Mouse (Mus musculus): ENCODE measurements around the gene Mrpl58. TPM values are rescaled to one million over a fixed set of nuclear protein-coding genes. Genes with fewer than 3 reads are reported as not detected.

Mrpl58 gene
- polyA plus RNA-seq, 1 experiment from 2014 or later, result 173 TPM

DNA sequence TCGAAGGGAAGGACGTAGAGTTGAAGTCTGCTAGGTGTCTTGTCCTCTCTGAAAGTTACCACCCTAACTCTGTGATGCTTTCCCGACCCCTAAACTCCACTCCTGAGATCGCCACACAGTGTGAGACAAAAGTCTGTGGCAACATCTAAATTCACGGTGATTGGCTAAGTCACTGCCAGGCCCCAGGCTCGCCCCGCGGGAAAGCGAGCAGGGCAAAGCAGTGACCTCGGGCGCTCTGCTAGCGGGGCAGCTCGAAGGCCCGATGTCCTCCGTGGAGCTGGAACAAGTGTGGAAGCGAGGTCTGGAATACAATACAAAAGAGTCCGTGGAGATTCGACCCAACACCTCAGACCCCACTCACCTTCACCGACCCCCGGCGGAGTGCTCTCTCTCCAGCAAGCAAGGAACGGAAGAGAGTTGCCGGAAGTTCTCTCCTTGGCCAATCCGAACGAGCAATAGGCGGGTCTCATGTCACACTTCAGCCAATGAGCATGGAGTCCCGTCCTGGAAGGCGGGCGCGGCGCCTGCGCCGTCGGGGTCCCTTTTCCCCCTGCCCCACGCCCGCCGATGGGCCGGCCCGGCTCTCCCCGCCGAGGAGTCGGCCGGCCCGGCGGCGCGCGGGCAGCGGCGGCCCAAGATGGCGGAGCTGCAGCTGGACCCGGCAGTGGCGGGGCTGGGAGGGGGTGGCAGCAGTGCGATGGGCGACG, 16.1 kb downstream of the Mrpl58 start, which contains the start of the genes Atp5h and Kctd2:
Gene Atp5h (minus strand): TSS at position 432 of the 707 bp plus-strand sequence.
Gene Kctd2 (plus strand): TSS at position 598 of the 707 bp plus-strand sequence.
- peak; percentile 96 for ATAC-seq
- H3K4me3 ChIP-seq (ENCODE audit: low read depth, low read length), result peak within 1 kb of the TSS; percentile 94
- H3K4me1 ChIP-seq (ENCODE audit: control insufficient read depth, insufficient read depth, low read length), result peaks cover 24% of the 10 kb centered on the region
- no peaks in the 10 kb centered on the region for H3K27me3 ChIP-seq (ENCODE audit: control insufficient read depth, insufficient read depth, low read depth, low read length)
- H3K9ac ChIP-seq (ENCODE audit: low read depth, low read length), result peak within 1 kb of the TSS; percentile 97
- WGBS, result under 1% methylated on average over 56 of the region's 56 CpGs
- peak within 1 kb of the TSS; percentile 91 for H3K27ac ChIP-seq (ENCODE audit: low read length)
- H3K9me3 ChIP-seq (replicated peaks; ENCODE audit: control insufficient read depth, low read length, poor library complexity, severe bottlenecking), result no peaks in the 10 kb centered on the region
- peak within 1 kb of the TSS; percentile 96 for H3K4me2 ChIP-seq (ENCODE audit: low read length)
- H3K36me3 ChIP-seq (ENCODE audit: control insufficient read depth, insufficient read depth, low read length), result peaks cover 20% of the 10 kb centered on the region

DNA sequence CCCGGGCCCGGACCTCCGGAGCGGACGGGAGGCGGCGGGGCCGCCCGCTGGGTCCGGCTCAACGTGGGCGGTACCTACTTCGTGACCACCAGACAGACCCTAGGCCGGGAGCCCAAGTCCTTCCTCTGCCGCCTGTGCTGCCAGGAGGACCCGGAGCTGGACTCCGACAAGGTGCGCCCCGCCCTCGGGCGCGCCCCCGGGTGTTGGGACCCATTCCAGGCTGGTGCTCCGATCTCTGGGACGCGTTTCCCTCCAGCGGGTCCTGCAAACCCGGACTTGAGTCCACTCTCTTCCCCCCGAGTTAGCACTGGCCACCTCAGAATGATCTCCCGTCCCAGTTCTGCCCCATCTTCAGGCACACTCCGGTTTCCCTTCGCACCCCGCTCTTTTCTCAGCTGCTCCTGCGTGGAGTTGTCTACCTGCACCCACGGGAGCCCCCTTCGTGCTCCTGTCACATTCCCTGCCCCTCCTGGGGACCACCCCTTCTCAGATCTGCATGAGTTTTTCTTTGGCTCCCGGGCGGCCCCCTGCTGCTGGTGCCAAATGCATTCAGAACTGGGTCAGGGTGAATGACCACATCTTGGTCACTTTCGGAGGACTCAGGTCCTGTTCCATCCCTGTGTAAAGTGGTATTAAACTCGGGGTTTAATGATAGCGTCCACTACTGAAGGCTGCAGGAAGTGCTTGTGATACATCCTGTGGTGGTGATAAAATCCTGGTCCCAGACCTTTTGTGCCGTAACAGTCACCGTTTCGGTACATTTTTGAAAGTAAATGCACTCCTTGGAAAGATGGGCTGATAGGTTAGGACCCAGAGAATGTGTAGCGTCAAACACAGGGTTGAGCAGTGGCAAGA, 17.0 kb downstream of the Mrpl58 start:
- H3K4me1 ChIP-seq (ENCODE audit: control insufficient read depth, insufficient read depth, low read length), result peaks cover 24% of the 10 kb centered on the region
- WGBS, result 2% methylated on average over 33 of the region's 45 CpGs
- H3K36me3 ChIP-seq (ENCODE audit: control insufficient read depth, insufficient read depth, low read length), result peaks cover 17% of the 10 kb centered on the region; the same call in 1 of the 2 replicates
- H3K4me3 ChIP-seq (ENCODE audit: low read depth, low read length), result peak overlapping the region; percentile 94
- peak; percentile 69 for ATAC-seq
- H3K27me3 ChIP-seq (ENCODE audit: control insufficient read depth, insufficient read depth, low read depth, low read length), result no peaks in the 10 kb centered on the region
- H3K27ac ChIP-seq (ENCODE audit: low read length), result peak overlapping the region; percentile 91
- H3K9ac ChIP-seq (ENCODE audit: low read depth, low read length), result peak overlapping the region; percentile 97
- H3K4me2 ChIP-seq (ENCODE audit: low read length), result peak overlapping the region; percentile 96
- H3K9me3 ChIP-seq (replicated peaks; ENCODE audit: control insufficient read depth, low read length, poor library complexity, severe bottlenecking), result no peaks in the 10 kb centered on the region

DNA sequence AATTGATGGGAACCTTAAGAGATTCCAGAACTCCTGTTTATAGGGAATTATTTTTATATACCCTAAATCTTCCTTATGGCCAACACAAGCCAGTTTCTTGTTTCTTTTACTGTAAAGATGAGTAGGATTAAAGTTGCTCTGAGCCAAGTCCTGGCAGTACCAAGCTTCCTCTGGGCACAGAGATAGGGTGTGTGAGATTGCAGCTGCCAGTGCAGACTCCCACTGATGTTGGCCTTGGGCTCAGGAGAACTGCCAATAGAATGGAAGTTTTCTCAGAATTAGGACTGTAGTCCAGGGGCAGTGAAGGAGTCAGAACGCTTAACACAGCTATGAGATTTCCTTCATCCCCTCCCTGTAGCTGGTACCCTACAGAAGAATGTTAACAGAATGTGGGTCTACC, 17.8 kb downstream of the Mrpl58 start:
- 58% methylated on average over 1 of the region's 1 CpGs for WGBS
- no peak for ATAC-seq
- H3K36me3 ChIP-seq (ENCODE audit: control insufficient read depth, insufficient read depth, low read length), result peaks cover 16% of the 10 kb centered on the region; the same call in 1 of the 2 replicates
- H3K4me3 ChIP-seq (ENCODE audit: low read depth, low read length), result peak overlapping the region; percentile 94
- no peaks in the 10 kb centered on the region for H3K9me3 ChIP-seq (replicated peaks; ENCODE audit: control insufficient read depth, low read length, poor library complexity, severe bottlenecking)
- H3K4me2 ChIP-seq (ENCODE audit: low read length), result peak overlapping the region; percentile 96
- no peaks in the 10 kb centered on the region for H3K27me3 ChIP-seq (ENCODE audit: control insufficient read depth, insufficient read depth, low read depth, low read length)
- H3K4me1 ChIP-seq (ENCODE audit: control insufficient read depth, insufficient read depth, low read length), result peaks cover 24% of the 10 kb centered on the region
- H3K27ac ChIP-seq (ENCODE audit: low read length), result no peak overlapping the region
- peak overlapping the region; percentile 97; the same call in 1 of the 2 replicates for H3K9ac ChIP-seq (ENCODE audit: low read depth, low read length)

DNA sequence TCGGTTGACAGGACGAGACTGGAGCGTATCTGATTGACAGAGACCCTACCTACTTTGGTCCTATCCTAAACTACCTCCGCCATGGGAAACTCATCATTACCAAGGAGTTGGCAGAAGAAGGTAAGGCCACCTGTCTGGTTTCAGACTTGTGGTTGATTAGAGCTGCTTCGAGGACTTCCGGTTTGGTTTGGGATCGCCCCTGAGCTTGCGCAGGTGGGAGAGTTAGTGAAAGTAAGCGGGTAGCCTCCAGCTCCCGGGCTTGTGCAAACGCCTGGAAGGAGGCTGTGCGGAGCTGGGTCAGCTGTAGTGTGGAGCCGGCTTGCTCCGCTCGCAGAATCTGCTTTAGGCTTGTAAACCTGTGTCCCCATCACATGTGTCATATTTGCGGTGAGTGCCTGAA, 18.4 kb downstream of the Mrpl58 start:
- peaks cover 17% of the 10 kb centered on the region; the same call in 1 of the 2 replicates for H3K36me3 ChIP-seq (ENCODE audit: control insufficient read depth, insufficient read depth, low read length)
- no peak overlapping the region for H3K27ac ChIP-seq (ENCODE audit: low read length)
- H3K4me1 ChIP-seq (ENCODE audit: control insufficient read depth, insufficient read depth, low read length), result peaks cover 24% of the 10 kb centered on the region
- no peak overlapping the region for H3K4me3 ChIP-seq (ENCODE audit: low read depth, low read length)
- H3K4me2 ChIP-seq (ENCODE audit: low read length), result no peak overlapping the region
- H3K9ac ChIP-seq (ENCODE audit: low read depth, low read length), result no peak overlapping the region
- H3K9me3 ChIP-seq (replicated peaks; ENCODE audit: control insufficient read depth, low read length, poor library complexity, severe bottlenecking), result no peaks in the 10 kb centered on the region
- ATAC-seq, result no peak
- 90% methylated on average over 16 of the region's 16 CpGs for WGBS
- H3K27me3 ChIP-seq (ENCODE audit: control insufficient read depth, insufficient read depth, low read depth, low read length), result no peaks in the 10 kb centered on the region

DNA sequence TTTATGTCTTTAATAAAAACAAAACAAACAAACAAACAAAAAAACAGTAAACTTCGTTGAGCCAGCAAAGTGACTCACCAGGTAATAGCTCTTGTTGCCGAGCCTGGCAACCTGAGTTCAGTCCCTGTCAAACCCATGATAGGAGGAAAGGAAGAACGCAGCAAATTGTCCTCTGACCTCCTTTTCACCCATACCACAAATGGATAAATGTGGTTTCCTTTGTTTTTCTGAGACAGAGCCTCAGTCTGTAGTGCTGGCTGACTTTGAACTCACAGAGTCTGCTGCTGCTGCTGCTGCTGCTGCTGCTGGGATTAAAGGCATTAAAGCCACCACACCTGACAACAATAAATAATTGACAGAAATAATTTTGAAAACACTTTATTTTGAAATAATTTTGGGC, 19.5 kb downstream of the Mrpl58 start:
- H3K36me3 ChIP-seq (ENCODE audit: control insufficient read depth, insufficient read depth, low read length), result peaks cover 19% of the 10 kb centered on the region; the same call in 1 of the 2 replicates
- H3K9me3 ChIP-seq (replicated peaks; ENCODE audit: control insufficient read depth, low read length, poor library complexity, severe bottlenecking), result no peaks in the 10 kb centered on the region
- no peak overlapping the region for H3K4me2 ChIP-seq (ENCODE audit: low read length)
- no peak overlapping the region for H3K4me3 ChIP-seq (ENCODE audit: low read depth, low read length)
- H3K27ac ChIP-seq (ENCODE audit: low read length), result no peak overlapping the region
- no peak for ATAC-seq
- H3K4me1 ChIP-seq (ENCODE audit: control insufficient read depth, insufficient read depth, low read length), result peaks cover 30% of the 10 kb centered on the region
- H3K27me3 ChIP-seq (ENCODE audit: control insufficient read depth, insufficient read depth, low read depth, low read length), result no peaks in the 10 kb centered on the region
- no peak overlapping the region for H3K9ac ChIP-seq (ENCODE audit: low read depth, low read length)
- 84% methylated on average over 3 of the region's 3 CpGs for WGBS

DNA sequence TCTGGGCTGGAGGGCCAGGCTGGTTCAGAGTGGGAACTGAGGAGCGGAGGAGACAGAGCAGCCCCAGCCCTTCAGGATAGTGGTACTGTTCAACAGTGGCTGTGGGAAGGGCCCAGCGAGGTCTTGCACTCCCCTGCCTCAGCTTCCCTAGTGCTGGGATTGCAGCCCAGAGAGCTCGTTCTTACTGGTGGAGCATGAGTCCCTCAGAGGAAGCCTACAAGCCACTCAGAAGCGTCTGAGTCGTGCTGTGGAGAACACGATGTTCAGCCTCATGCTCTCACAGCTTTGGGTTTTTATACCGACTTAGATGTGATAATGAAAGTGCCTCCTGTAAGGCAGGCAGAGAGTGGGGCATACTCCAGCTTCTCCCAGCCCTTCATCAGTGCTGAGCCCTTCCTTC, 21.1 kb downstream of the Mrpl58 start:
- H3K27ac ChIP-seq (ENCODE audit: low read length), result no peak overlapping the region
- no peaks in the 10 kb centered on the region for H3K27me3 ChIP-seq (ENCODE audit: control insufficient read depth, insufficient read depth, low read depth, low read length)
- ATAC-seq, result no peak
- H3K4me2 ChIP-seq (ENCODE audit: low read length), result no peak overlapping the region
- no peak overlapping the region for H3K4me3 ChIP-seq (ENCODE audit: low read depth, low read length)
- H3K9ac ChIP-seq (ENCODE audit: low read depth, low read length), result no peak overlapping the region
- H3K36me3 ChIP-seq (ENCODE audit: control insufficient read depth, insufficient read depth, low read length), result peaks cover 23% of the 10 kb centered on the region; the same call in 1 of the 2 replicates
- 90% methylated on average over 7 of the region's 7 CpGs for WGBS
- H3K9me3 ChIP-seq (replicated peaks; ENCODE audit: control insufficient read depth, low read length, poor library complexity, severe bottlenecking), result no peaks in the 10 kb centered on the region
- peaks cover 22% of the 10 kb centered on the region for H3K4me1 ChIP-seq (ENCODE audit: control insufficient read depth, insufficient read depth, low read length)

DNA sequence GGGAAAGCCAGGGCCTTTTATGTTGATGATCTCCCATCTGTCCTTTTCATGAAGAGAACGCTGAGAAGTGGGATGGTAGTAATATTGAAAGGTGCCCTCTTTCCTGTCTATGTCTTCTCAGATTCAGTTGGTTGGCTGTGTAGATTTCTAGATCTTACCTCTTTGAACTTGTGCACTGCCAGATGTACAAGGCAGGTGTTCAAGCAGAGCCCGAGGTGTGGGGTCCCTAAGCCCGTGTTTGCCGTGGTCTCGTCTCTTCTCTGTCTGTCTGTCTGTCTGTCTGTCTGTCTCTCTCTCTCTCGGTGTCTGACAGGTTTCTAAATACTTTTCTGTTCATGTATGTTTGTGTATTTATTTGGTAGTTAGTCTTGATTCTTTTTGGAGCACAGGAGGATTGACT, 22.1 kb downstream of the Mrpl58 start:
- WGBS, result 92% methylated on average over 6 of the region's 6 CpGs
- Histone ChIP-seq H3K27me3 (ENCODE audit: control insufficient read depth, insufficient read depth, low read depth, low read length) (no peaks in the 10 kb centered on the region), H3K4me1 (ENCODE audit: control insufficient read depth, insufficient read depth, low read length) (peaks cover 22% of the 10 kb centered on the region), H3K27ac (ENCODE audit: low read length) (no peak overlapping the region), H3K9me3 (replicated peaks; ENCODE audit: control insufficient read depth, low read length, poor library complexity, severe bottlenecking) (no peaks in the 10 kb centered on the region), H3K9ac (ENCODE audit: low read depth, low read length) (no peak overlapping the region), H3K4me3 (ENCODE audit: low read depth, low read length) (no peak overlapping the region), H3K36me3 (ENCODE audit: control insufficient read depth, insufficient read depth, low read length) (peaks cover 30% of the 10 kb centered on the region), H3K4me2 (ENCODE audit: low read length) (no peak overlapping the region)
- no peak for ATAC-seq

DNA sequence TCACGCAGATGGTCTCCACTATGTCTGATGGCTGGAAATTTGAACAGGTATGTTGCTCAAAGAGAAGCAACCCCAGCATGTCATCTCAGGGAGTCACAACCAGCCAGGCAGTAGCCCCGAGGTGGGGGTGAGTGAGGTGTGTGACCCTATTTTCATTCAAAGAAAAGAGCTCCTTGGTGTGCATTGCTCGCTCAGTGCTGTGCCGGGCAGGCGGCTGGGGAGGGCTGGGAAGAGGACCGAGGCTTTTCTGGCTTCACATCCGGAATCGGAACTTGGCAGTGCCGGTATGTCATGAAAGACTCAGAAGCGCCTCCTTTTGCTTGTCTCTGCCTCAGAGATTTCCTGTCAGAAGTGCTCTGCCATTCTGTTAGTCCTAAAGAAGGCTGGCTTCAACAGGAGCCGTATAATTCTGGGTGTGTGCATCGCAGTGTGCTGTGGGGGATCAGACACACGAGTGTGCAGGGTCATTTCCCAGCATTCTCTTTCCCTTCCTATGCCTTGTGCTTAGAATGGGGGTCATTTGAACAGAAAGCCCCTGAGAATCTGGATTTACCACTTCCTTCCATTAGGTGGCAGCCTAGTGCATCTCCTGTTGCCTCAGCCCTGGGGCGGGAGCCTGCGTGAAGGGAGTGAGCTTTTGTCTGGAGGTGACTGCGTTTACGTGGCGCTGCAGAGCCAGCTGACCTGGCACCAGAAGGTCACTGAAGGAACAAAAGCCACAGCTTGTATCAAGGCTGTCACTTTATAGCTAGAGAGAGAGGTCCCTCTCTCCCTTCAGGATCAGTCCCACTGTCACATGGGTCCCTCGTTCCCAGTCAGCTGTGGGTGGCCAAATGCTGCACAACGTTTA, 24.2 kb downstream of the Mrpl58 start:
- H3K4me3 ChIP-seq (ENCODE audit: low read depth, low read length), result peak overlapping the region; percentile 3; the same call in 1 of the 2 replicates
- H3K36me3 ChIP-seq (ENCODE audit: control insufficient read depth, insufficient read depth, low read length), result peaks cover 41% of the 10 kb centered on the region
- no peaks in the 10 kb centered on the region for H3K9me3 ChIP-seq (replicated peaks; ENCODE audit: control insufficient read depth, low read length, poor library complexity, severe bottlenecking)
- H3K27me3 ChIP-seq (ENCODE audit: control insufficient read depth, insufficient read depth, low read depth, low read length), result no peaks in the 10 kb centered on the region
- peak overlapping the region; percentile 72 for H3K27ac ChIP-seq (ENCODE audit: low read length)
- 32% methylated on average over 20 of the region's 20 CpGs for WGBS
- peak overlapping the region; percentile 40; the same call in 1 of the 2 replicates for H3K4me2 ChIP-seq (ENCODE audit: low read length)
- peak overlapping the region; percentile 40 for H3K9ac ChIP-seq (ENCODE audit: low read depth, low read length)
- peak; percentile 70 for ATAC-seq
- H3K4me1 ChIP-seq (ENCODE audit: control insufficient read depth, insufficient read depth, low read length), result peaks cover 9% of the 10 kb centered on the region; the same call in 1 of the 2 replicates

Data from midbrain, embryonic 16.5 days (tissue).